Mouse (Mus musculus) adrenal gland, postnatal 0 days (tissue): ENCODE results near the gene Higd1c. TPM values are rescaled to one million over a fixed set of nuclear protein-coding genes. Genes with fewer than 3 reads are reported as not detected.

ENCODE experiments used
- polyA plus RNA-seq: library from polyadenylated mRNA; unstranded; fragments of >200 nt; fragmentation: Nextera tagmentation; extraction: Ambion mirVana; gene quantifications from 2 replicates; pipeline ENCODE4 v1.2.1, GENCODE M21; 2015

The Higd1c gene
- polyA plus RNA-seq = 2.4 and 11.4 TPM in 2 replicates

DNA sequence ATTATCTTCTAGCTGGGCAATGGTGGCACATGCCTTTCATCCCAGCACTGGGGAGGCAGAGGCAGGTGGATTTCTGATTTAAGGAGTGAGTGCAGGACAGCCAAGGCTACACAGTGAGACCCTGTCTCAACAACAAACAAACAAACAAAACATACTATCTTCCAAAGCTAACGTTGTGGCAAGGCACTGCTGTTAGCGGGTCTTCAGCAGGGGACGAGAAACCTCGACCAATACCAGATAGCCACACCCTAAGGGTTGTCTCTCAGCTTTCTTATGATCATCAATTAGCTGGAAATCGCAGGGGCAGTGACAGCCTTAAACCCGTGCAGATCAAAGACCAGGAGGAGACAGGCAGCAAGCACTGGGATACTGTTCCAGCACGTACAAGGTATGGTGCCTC is at the start of gene Higd1c:
Higd1c (plus strand) TSS at position 301 of the 400 bp plus-strand sequence.

GRCm38 (mm10) chr15:100334629-100335028 is 29.7 kb upstream of the Higd1c start, which contains the start of gene Mettl7a3:
Gene Mettl7a3 (plus strand): TSS chr15:100334929.

GRCm38 (mm10) chr15:100352711-100353250 is 11.6 kb upstream of the Higd1c start, which contains the start of the genes Methig1 and Mettl7a2:
Gene Methig1 (plus strand): TSS chr15:100353149.
Gene Mettl7a2 (plus strand): TSS chr15:100353200.

DNA sequence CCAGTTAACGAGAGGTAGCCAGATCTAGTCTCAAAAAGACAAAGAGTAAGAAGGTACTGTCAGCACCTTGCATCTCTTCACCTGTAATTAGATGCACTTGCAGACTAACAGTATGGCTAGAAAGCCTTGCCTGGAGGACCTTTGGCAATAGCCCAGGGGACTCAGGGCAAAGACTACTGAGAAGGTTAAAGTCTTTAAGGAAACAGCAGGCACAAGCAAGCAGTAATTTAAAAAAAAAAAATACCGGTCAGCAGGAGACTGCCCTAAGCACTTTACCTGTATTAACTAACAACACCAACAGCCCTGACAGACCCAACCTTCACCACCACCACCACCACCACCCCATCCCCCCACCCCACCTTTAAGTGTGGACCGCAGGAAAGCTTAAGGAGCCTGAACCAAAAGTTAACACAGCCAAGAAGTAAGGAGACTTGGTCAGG is 57.4 kb downstream of the Higd1c start, which contains the start of gene Gm5475:
Gm5475 (plus strand) TSS at position 390 of the 440 bp plus-strand sequence.

GRCm38 (mm10) chr15:100424396-100425122 is 60.2 kb downstream of the Higd1c start, which contains the start of gene Slc11a2:
Gene Slc11a2 (minus strand): TSS chr15:100425072.

Other genes with a start within 250 kb of the Higd1c start
- gene Atf1, start 136.7 kb upstream of the Higd1c start, polyA plus RNA-seq = 27.7 and 47.7 TPM in 2 replicates
- gene Tmprss12, start 83.7 kb upstream of the Higd1c start, polyA plus RNA-seq = not detected in 2 replicates
- 11.7 and 12.6 TPM in 2 replicates for gene Mettl7a1, start 60.4 kb upstream of the Higd1c start, polyA plus RNA-seq
- 0.29 and 0.30 TPM in 2 replicates for gene Mettl7a3, start 29.6 kb upstream of the Higd1c start, polyA plus RNA-seq
- gene Methig1, start 11.4 kb upstream of the Higd1c start, polyA plus RNA-seq = 2.6 and 10.2 TPM in 2 replicates
- gene Mettl7a2, start 11.3 kb upstream of the Higd1c start, polyA plus RNA-seq = not detected in 2 replicates
- gene Gm5475, start 57.6 kb downstream of the Higd1c start, polyA plus RNA-seq = 0.11 and 0.28 TPM in 2 replicates
- gene Slc11a2, start 60.5 kb downstream of the Higd1c start, polyA plus RNA-seq = 10.7 and 27.5 TPM in 2 replicates
- 20.8 and 30.3 TPM in 2 replicates for gene Letmd1, start 104.5 kb downstream of the Higd1c start, polyA plus RNA-seq
- 6.5 and 7.3 TPM in 2 replicates for gene Csrnp2, start 130.9 kb downstream of the Higd1c start, polyA plus RNA-seq
- gene Tfcp2, start 187.5 kb downstream of the Higd1c start, polyA plus RNA-seq = 12.6 and 17.6 TPM in 2 replicates
- 4.7 and 5.1 TPM in 2 replicates for gene Pou6f1, start 235.4 kb downstream of the Higd1c start, polyA plus RNA-seq